Mouse (Mus musculus): ENCODE measurements around the gene Chn2.

GRCm38 (mm10) chr6:54326671-54327625, 287.6 kb downstream of the Chn2 start:
- TF ChIP-seq CTCF (conservative IDR thresholded peaks at IDR 0.05; ENCODE audit: low read length) (no peak), NANOG (IDR thresholded peaks at IDR 0.05; ENCODE audit: borderline replicate concordance, low read length) (no peak)

All from E14TG2a.4 (cell line).